Mouse (Mus musculus): ENCODE measurements around the gene Vegfa.
A peak's percentile ranks its signal among the peaks of the same experiment; 100 is the strongest.

Gene Vegfa

GRCm38 (mm10) chr17:46051356-46051755 is 19.2 kb upstream of the Vegfa start:
- no peak for DNase-seq (ENCODE audit: low spot score in 2 of 2)

DNA sequence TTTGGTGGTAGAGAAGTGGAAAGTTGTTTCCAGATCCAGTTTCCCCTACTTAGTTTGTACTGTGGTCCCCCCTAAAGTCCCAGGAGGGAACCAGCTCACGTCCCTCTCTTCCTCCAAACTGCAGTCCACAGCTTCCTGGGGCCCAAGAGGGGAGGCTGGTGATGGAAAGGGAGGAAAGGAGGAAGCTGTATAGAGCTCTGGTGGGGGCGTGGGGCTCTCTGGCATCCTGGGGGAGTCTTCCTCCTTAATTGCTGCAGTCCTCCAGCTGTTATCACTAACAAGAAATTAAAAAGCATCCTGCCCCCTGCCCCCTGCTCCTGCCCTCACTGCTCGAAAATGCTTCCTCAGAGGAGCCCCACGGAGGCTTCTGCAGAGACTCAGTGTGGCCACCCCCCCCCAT is 17.4 kb upstream of the Vegfa start:
- no peak for DNase-seq (ENCODE audit: low spot score in 2 of 2)

GRCm38 (mm10) chr17:46048184-46048583 is 16.0 kb upstream of the Vegfa start:
- DNase-seq (ENCODE audit: low spot score in 2 of 2) = no peak

- no peak for DNase-seq (ENCODE audit: low spot score in 2 of 2)
Observed at GRCm38 (mm10) chr17:46045742-46046141, 13.6 kb upstream of the Vegfa start.

GRCm38 (mm10) chr17:46044953-46045352 is 12.8 kb upstream of the Vegfa start:
- DNase-seq (ENCODE audit: low spot score in 2 of 2) = no peak

DNA sequence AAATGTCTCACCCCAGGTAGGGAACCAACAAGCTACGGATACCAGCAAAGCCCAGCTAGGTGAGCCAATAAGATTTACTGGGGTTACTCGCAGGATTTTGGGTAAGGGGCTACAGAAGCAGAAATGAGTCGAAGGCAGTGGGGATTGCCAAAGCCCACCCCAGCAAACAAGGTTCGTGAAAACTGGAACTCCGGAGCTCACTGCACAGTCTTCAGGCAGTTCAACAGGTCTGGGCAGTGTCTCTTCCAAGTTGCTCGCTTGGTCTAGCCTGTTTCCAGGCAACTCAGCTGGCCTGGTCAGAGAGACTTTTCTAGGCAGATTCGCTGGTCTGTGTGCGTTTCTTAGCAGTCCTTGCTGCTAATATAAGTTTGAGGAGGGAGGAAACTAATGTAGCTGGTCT is 10.0 kb upstream of the Vegfa start:
- no peak for DNase-seq (ENCODE audit: low spot score in 2 of 2)

- no peak for DNase-seq (ENCODE audit: low spot score in 2 of 2)
Observed at GRCm38 (mm10) chr17:46041679-46042078, 9.5 kb upstream of the Vegfa start.

- DNase-seq (ENCODE audit: low spot score in 2 of 2) = no peak
Observed at GRCm38 (mm10) chr17:46041223-46041622, 9.1 kb upstream of the Vegfa start.

GRCm38 (mm10) chr17:46040561-46040960 is 8.4 kb upstream of the Vegfa start:
- no peak for DNase-seq (ENCODE audit: low spot score in 2 of 2)

DNA sequence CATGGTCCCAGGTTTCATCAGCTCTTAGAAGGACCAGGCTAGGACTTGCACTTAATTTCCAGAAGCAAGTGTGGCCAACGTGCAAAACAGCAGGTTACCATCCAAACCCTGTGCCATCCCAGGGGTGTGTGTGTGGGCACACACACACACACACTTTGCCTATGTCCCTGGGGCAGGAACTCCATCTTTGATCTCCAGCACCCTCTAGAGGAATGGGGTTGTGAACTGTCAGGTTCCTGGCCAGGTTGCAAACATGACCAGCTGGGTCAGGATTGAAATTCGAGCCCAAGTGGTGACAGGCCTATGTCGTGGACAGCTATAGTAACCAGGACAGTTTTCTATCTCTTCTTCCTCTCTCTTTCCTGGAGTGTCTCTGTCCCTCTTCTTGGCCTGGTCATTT is 6.7 kb upstream of the Vegfa start:
- no peak for DNase-seq (ENCODE audit: low spot score in 2 of 2)

DNA sequence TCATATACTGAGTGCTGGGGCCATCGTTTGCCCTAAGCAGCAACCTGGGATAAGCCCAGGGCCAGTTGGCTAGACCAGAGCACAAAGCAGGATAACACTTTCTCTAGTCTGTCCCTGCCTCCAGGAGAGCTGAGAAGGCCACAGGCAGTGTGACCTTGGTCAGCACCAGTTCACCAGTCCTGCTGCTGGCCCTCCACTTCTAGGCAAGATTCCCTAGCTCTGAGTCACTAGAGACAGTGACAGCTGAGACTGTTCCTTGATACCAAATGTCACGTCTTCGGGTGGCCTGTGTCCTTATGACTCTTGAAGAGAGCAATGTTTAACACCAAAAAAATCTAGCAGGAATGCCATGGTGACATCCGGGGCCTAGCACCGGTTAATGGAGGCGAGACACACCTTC is 4.2 kb upstream of the Vegfa start:
- no peak for DNase-seq (ENCODE audit: low spot score in 2 of 2)

DNA sequence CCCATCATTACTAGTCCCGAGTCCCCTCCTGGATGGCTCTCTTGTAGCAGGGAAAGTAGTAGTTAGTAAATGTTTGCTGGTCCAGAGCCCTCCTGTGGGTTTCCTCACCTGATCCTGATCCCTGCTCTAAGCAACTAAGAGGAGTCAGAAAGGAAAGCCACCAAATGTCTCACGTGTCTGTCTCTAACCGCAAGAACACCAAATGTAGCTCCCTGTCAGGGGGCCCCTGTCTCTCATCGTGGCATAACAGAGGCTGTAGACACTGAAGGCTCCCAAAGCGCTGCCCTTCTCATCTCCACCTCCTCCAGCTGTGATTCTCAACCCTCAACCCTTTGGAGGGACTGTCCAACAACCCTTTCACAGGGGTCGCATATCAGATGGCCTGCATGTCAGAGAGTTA is 1.9 kb upstream of the Vegfa start:
- DNase-seq (ENCODE audit: low spot score in 2 of 2) = no peak

- no peak for DNase-seq (ENCODE audit: low spot score in 2 of 2)
Observed at GRCm38 (mm10) chr17:46033607-46034006, 1.4 kb upstream of the Vegfa start.

- DNase-seq (ENCODE audit: low spot score in 2 of 2) = no peak
Observed at GRCm38 (mm10) chr17:46033122-46033521, 953 bp upstream of the Vegfa start.

GRCm38 (mm10) chr17:46031621-46032211 is 453 bp downstream of the Vegfa start:
- DNase-seq (ENCODE audit: low spot score in 2 of 2) = peak; percentile 26 to 34

GRCm38 (mm10) chr17:46030731-46031620 is 1.2 kb downstream of the Vegfa start:
- DNase-seq (ENCODE audit: low spot score in 2 of 2) = peak; percentile 45 to 57

DNA sequence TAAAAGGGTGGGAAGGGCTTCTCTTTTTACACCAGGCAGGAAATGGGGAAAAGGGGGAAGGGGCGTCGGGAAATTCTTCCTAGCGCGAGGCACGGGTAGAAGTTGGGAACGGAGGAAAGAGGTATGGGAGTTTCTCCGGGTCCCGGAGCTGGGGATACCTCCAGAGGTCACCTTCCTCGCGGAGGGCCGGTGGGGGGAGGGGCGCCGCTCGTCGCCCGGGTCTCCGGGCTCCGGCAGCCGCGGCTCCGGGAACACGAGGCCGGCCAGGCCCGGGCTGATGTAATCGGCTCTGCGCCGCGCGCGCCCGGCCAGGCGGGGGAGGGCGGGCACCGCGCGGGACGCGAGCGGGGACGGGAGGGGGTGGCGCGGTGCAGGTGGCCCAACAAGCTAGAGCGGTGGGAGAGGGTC is 1.8 kb downstream of the Vegfa start:
- DNase-seq (ENCODE audit: low spot score in 2 of 2) = peak in 1 of 2 experiments; percentile 38

- no peak for DNase-seq (ENCODE audit: low spot score in 2 of 2)
Observed at GRCm38 (mm10) chr17:46029554-46030207, 2.5 kb downstream of the Vegfa start.

DNA sequence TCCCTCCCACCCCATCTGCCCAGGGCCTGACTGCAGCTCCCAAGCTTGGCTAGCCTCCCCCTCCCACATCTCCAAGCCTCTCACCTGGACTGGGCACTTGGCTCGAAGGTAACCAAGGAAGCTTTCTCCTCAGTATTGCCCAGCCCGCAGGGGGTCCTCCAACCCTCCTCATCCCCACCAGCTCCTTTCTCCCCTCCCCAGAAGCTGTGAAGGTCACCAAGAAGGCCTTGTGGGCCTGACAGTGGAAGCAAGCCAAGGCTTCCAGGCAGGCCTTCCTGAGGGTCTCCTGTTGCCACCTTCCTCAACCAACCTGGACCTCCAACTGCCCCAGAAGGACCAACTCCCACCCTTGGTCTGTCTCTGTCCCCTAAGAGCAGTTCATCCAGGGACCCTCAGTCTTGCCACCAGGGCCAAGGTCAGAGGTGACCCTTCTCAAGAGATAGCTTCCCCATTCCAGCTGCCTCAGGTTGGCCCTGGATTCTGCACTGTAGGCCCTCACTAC is 3.1 kb downstream of the Vegfa start:
- no peak for DNase-seq (ENCODE audit: low spot score in 2 of 2)

DNA sequence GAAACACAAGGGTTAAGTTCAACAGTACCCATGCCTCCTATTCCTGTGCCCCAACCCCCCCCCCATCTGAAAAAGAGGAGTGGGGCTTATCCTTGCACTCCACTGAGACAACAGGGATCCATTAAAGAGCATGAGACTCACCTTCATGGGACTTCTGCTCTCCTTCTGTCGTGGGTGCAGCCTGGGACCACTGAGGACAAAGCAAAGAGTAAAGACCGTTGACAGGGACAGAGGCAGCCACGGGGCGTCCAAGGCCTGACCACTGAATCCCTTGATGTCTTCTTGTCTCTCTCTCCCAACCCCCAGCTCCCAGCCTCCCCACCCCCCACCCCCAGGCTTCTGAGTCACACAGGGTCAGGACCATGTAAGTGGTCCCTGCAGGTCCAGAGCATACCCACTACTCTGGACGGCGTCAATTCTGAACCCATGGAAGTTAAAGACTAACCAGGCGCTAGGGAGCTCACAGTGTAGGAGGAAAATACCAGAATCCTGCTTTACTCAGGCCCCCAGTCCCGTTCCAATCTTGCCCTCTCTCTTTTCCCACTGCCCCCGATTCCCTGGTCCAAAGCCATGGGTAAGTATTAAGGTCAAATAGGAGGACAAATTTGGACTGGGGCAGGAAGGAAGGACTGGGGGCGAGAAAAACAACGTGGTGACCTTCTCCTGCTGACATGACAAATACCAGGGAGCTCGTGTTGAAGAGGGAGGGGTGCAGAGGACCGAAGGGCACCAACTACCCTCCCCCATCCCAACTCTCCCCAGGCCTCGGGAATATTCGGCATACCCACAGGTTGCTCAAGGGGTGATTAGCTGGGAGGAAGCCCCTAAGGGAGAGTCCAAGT is 3.7 kb downstream of the Vegfa start:
- DNase-seq (ENCODE audit: low spot score in 2 of 2) = no peak

DNA sequence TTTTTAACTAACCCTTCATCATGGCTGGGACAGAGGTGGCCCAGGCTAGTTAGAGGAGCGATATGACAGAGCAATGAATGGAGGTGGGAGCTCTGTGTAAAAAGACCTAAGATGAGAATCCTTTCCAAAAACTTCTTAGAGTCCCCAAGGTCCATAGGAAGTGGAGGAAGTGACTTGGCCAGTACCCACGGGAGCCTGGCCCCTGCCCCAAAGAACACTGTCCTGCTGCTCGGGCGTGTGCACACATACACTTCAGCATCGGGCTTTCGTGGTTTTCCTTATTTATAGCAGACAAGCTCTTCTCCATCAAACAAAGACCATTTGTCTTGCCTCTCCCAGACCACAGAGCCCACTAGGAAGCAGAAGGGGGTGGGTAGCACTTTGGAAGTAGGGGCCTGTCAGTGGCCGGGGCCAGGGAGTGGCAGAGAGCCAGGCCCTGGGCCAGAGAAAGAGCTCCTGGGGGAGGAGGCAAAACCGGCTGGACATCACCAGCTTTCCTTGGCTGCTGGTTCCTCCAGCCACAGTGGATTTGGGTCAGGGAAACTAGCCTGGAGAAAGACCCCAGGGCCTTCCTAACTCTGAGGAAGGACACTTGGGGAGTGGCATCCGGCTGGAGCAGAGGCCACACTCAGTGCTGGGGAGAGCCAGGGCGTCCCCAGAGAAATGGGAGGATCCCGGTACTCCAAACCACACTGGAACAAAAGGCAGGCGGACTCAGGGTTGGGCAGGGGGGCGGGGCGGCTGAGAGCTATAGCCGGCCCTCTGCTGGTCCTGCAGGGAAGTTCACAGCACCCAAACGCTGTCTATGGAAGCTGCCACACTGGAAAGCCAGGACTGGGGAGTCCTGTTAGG is 4.9 kb downstream of the Vegfa start:
- DNase-seq (ENCODE audit: low spot score in 2 of 2) = peak in 1 of 2 experiments; percentile 33
